Mouse (Mus musculus) frontal cortex, postnatal 36 days (tissue): Measurements from ENCODE around the gene Il34.
"Not testable (repeated sequence)": the region's sequence is repeated elsewhere in the genome, so short reads cannot be mapped to it uniquely, and the experiment has no call there.

Experiments
- DNase-seq, 2 experiments: peaks; one replicate each; pipeline ENCODE4 v3.0.0; 2022; ENCODE audit warnings: low spot score in 2 of 2

Il34 gene

DNA sequence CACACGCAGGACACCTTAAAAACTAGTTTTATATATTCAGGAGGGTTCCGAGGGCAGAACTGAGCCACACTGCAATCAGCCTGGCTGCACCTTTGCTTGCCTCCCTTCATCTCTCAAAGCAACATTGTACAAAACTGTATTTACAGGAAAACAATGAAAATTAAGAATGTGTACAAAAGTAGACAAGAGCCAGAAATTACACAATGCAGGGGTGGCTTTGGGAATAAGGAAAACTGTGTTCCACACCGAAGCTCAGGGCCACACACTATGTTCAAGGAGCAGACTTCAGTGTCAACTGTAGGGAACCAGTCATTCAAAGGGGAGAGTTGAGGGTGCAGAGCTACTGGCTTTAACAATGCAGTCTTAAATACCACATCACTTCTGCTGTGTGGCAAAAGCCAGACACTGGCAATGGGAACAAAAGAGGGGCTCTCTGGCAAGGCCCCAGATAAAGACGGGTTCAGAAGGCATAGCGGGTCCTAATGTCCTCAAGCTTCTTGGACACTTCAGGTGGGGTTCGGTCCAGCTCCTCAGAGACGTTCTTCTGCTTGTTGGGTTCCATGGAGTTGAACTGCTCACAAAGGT is 4.8 kb upstream of the Il34 start:
- DNase-seq: no peak

- no peak for DNase-seq
Measured at GRCm38 (mm10) chr8:110809831-110810230, 4.1 kb upstream of the Il34 start.

- DNase-seq: peak; percentile 36 to 42
Measured at GRCm38 (mm10) chr8:110808495-110809472, 3.1 kb upstream of the Il34 start.

DNA sequence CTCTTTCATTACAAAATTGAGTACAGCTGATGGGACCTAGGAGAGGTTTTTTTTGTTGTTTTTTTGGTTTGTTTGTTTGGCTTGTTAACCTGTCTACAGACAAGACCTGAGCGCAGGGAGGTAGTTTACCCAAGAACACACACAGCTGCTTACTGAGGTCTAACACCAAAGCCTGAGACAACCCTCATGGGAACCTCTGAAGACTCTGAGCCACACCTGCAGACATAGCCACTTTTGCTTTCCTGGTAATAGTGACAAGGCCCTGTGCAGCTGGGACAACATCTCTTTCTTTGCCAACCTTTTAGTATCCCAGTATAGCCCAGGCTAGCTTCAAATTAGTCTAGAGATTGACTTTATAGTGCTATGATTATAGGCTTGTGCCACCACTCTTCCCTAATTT is 422 bp upstream of the Il34 start:
- no peak for DNase-seq

- DNase-seq: no peak
Measured at GRCm38 (mm10) chr8:110804825-110805514, 754 bp downstream of the Il34 start.

- DNase-seq: no peak
Measured at GRCm38 (mm10) chr8:110803856-110804255, 1.9 kb downstream of the Il34 start.

DNA sequence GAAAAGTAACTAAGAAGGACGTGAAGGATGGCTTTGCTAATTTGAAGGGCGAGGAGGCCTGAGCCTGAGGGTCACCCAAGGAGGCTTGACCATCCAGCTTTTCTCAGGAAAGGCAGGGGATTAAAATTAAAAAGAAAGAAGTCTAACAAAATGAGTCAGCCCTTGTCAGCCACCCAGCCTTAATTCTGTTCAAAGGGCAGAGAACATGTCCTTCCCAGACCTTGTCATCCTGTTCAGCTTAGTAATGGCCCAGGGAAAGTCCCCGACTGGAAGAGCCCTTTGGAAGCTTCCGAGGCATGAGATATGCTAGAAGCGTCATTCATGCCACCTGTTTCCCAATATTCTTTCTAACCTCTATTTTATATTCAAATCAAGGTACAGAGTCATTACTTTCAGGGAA is 2.7 kb downstream of the Il34 start:
- DNase-seq: no peak

GRCm38 (mm10) chr8:110797086-110797485 is 8.6 kb downstream of the Il34 start:
- DNase-seq: no peak

GRCm38 (mm10) chr8:110794363-110794965 is 11.3 kb downstream of the Il34 start:
- no peak for DNase-seq

DNA sequence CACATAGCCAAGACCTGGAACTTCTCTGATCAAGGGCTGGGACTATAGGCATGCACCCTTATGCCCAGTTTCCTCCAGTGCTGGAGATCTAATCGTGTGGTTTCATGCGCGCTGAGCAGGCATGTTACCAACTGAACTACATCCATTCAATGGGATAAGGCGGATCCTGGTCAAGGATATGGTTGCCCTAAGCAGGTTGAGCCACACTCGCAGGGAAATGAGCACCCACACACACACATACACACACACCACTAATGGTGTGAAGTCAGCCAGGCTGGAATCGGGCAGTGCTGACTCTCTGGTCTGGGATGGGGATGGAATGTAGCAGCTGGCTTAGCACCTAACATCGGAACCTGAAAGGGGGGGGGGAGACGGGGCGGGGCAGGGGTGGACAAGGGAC is 11.8 kb downstream of the Il34 start:
- DNase-seq: no peak

DNA sequence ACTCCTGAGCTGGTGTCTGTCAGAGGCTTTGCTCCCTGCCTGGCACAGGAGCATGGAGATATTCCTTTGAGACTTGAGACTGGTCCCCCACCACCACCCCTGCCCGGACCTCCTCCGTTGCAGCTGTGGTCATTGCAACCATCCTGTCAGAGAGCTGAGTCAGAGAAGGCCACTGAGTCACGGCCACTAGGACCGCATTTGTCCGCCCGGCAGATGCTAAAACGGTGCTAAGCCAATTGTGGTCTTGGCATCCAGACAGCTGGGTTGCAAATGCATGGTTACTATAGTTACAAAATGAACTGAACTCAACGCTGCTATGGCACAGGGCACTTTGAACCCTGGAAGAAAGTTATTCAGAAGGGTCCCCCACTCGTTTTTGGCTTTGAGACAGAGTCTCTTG is 12.2 kb downstream of the Il34 start:
- no peak for DNase-seq

- no peak for DNase-seq
Measured at GRCm38 (mm10) chr8:110792574-110793200, 13.0 kb downstream of the Il34 start.

GRCm38 (mm10) chr8:110791164-110791563 is 14.6 kb downstream of the Il34 start:
- DNase-seq: no peak

- DNase-seq: no peak
Measured at GRCm38 (mm10) chr8:110790270-110790669, 15.5 kb downstream of the Il34 start.

GRCm38 (mm10) chr8:110789571-110789970 is 16.2 kb downstream of the Il34 start:
- DNase-seq: no peak

DNA sequence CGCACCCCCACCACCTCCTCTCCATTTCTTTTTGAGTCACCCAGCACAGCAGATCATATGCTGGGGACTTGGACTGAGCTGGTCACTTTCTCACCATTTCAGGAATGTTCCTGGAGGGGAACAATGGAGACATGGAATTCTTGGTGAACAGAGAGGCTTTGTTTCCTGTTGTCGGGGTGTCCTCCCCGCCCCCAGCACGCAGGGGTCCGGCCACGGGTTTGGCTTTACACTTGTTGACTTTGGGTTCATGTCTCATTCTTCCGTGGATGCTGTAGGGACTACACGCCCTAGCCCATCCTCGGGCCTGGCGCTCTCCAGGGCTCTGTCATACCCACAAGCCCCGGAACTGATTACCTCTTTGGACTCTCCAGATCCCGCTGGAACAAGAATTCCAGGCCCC is 16.7 kb downstream of the Il34 start:
- DNase-seq: no peak

DNA sequence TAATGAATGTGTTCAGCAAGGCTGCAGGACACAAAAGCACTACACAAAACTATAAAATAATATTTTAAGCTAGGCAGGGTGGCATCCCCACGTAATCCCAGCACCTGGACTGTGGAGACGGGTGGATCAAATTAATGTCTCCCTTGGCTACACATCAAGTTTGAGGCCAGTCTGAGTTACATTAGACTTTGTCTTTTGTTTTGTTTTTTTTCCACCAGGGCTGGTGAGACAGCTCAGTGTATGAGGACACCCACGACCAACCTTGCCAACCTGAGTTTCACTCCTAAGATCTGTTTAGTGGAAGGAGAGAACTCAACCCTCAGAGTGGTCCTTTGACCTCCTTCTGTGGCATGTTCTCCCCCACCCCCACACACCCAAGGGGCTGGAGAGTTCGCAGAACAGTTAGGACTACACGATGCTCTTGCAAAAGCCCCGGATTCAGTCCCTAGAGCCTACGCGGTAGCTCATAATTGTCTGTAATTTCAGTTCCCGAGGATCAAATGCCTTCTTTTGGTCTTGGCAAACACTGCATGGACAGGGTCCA is 18.2 kb downstream of the Il34 start:
- DNase-seq: no peak

- no peak for DNase-seq
Measured at GRCm38 (mm10) chr8:110786934-110787333, 18.8 kb downstream of the Il34 start.

DNA sequence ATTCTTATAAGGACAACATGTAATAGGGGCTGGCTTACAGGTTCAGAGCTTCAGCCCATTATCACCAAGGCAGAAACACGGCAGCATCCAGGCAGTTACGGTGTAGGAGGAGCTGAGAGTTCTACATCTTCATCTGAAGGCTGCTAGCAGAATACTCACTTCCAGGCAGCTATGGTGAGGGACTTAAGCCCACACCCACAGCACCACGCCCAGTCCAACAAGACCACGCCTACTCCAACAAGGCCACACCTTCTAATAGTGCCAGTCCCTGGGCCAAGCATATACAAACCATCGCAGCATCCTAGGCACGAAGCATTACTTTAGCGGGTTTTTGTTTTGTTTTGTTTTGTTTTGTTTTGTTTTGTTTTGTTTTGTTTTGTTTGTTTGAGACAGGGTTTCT is 19.2 kb downstream of the Il34 start:
- not testable (repeated sequence) for DNase-seq

- no peak for DNase-seq
Measured at GRCm38 (mm10) chr8:110785366-110785765, 20.4 kb downstream of the Il34 start.
